Mouse (Mus musculus) embryonic facial prominence, embryonic 13.5 days (tissue): Measurements from ENCODE around the gene Msrb3. TPM values are rescaled to one million over a fixed set of nuclear protein-coding genes. Genes with fewer than 3 reads are reported as not detected.

Source experiments
- ATAC-seq: fragments of 200-750 bp; cut with Nextera tagmentation; 2 replicates; pipeline ENCODE4 v1.8.0; 2017; ENCODE audit warnings: low read depth; ENCODE audit not compliant: insufficient number of reproducible peaks, insufficient read depth, low FRiP score, low TSS enrichment
- H3K27ac ChIP-seq: fragments of 300-500 bp; sonication (generic); 2 replicates; pipeline ENCODE4 v1.5.1; 2015; ENCODE audit warnings: moderate library complexity, mild to moderate bottlenecking, inconsistent platforms
- H3K27me3 ChIP-seq: fragments of 300-500 bp; sonication (generic); 2 replicates; pipeline ENCODE4 v1.6.1; 2015; ENCODE audit warnings: mild to moderate bottlenecking, inconsistent platforms
- H3K36me3 ChIP-seq: fragments of 300-500 bp; sonication (generic); 2 replicates; pipeline ENCODE4 v1.6.1; 2015; ENCODE audit warnings: mild to moderate bottlenecking, inconsistent platforms
- H3K4me1 ChIP-seq: fragments of 300-500 bp; sonication (generic); 2 replicates; pipeline ENCODE4 v1.6.1; 2015; ENCODE audit warnings: inconsistent platforms
- H3K4me2 ChIP-seq: fragments of 300-500 bp; sonication (generic); 2 replicates; pipeline ENCODE4 v1.6.1; 2015; ENCODE audit warnings: moderate library complexity, mild to moderate bottlenecking, inconsistent platforms
- H3K4me3 ChIP-seq: fragments of 300-500 bp; sonication (generic); 2 replicates; pipeline ENCODE4 v1.5.1; 2015; ENCODE audit warnings: mild to moderate bottlenecking, inconsistent platforms
- H3K9ac ChIP-seq: fragments of 300-500 bp; sonication (generic); 2 replicates; pipeline ENCODE4 v1.6.1; 2015; ENCODE audit warnings: mild to moderate bottlenecking, inconsistent platforms
- H3K9me3 ChIP-seq: fragments of 300-500 bp; sonication (generic); 2 replicates; pipeline ENCODE4 v1.6.1; 2016; ENCODE audit warnings: inconsistent platforms
- WGBS: fragments of 180-500 bp; shearing (Covaris S2); methylation state at CpG from one replicate; pipeline ENCODE4 v1.1.7; 2015; ENCODE audit warnings: mixed read lengths; 5-methylcytosine and 5-hydroxymethylcytosine counted together
- polyA plus RNA-seq: library from polyadenylated mRNA; unstranded; fragments of >200 nt; fragmentation: Nextera tagmentation; extraction: Ambion mirVana; gene quantifications from 2 replicates; pipeline ENCODE4 v1.2.1, GENCODE M21; 2015

Gene Msrb3
- polyA plus RNA-seq, 1 experiment from 2014 or later: 8.5 TPM

DNA sequence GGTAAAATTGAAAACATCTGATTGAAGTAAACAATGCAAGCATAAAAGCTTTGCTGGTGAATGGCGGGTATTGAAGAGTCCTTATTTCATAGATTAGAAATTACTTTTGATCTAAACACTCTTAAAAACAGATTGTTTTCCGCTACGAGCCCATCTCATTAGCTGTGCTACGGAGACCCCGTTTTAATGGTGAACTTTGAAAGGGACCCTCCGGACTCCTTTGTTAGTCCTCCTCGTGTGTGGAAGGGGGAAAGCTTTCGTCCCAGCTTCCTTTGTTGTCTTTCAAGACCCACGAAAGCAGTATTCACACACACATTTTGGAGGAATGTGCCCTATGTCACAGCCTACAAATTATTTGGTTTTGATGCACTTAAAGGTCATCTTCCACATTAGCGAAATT, 44.6 kb downstream of the Msrb3 start:
- WGBS: 22% methylated on average over 10 of the region's 10 CpGs
- Histone ChIP-seq H3K9me3 (no peaks in the 10 kb centered on the region), H3K4me3 (no peak overlapping the region), H3K27me3 (no peaks in the 10 kb centered on the region), H3K4me2 (peak overlapping the region; percentile 23), H3K27ac (0 out of 2 replicates have a peak overlapping the region, but pooled peaks have one; percentile 12), H3K36me3 (no peaks in the 10 kb centered on the region), H3K4me1 (peaks cover 80% of the 10 kb centered on the region), H3K9ac (no peak overlapping the region)
- no peak for ATAC-seq

DNA sequence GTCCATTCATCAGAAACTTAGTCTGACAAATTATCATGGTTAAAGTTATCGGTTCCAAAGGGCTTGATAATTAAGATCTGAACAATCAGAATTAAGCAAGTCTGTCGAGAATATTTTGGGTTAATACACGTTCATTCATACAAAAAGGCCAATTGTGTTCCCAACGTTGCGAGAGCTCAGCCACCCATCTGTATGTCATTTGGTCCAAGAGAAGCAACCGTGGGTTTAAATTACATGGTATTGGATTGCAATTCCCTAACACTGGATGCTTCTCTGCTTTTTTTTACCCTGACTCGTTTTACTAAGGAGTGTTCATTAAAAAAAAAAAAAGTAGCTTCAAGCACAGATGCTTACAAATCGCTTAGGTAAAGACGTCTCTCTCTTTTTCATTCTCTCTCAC, 45.1 kb downstream of the Msrb3 start:
- 15% methylated on average over 9 of the region's 9 CpGs for WGBS
- H3K4me1 ChIP-seq: peaks cover 77% of the 10 kb centered on the region

DNA sequence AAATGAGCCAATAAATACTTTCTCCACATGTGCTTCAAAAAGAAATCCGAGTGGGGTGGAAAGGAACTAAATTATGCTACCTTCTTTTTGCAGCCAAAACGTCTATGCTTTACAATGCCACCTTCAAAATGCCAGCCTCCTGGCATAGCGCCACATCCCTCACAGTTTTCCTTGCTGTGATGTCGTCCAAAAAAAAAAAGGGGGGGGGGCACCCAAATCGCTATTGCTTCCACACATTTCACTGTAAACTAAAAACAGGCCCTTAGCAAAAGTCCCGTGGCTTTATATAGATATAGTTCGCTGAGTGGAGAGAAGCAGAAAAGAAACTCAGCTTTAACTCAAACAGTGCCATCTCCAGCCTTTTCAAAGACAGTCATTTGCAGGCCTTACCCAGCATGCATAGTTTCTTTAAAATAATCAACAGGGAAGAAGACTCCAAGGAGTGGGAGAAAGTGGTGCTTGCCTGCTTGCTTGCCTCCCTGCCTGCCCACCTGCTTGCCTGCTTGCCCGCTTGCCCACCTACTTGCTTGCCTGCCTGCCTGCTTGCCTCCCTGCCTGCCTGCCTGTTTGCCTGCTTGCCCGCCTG, 47.6 kb downstream of the Msrb3 start:
- H3K27ac ChIP-seq: peak overlapping the region; percentile 86
- no peaks in the 10 kb centered on the region for H3K27me3 ChIP-seq
- WGBS: 32% methylated on average over 9 of the region's 9 CpGs
- H3K4me3 ChIP-seq: no peak overlapping the region
- peaks cover 6% of the 10 kb centered on the region for H3K36me3 ChIP-seq
- peak overlapping the region; percentile 47 for H3K4me2 ChIP-seq
- H3K4me1 ChIP-seq: peaks cover 75% of the 10 kb centered on the region
- H3K9me3 ChIP-seq: no peaks in the 10 kb centered on the region
- no peak for ATAC-seq
- 0 out of 2 replicates have a peak overlapping the region, but pooled peaks have one; percentile 36 for H3K9ac ChIP-seq

More for the DNA sequence above, 45.1 kb downstream of the Msrb3 start:
- no peak for ATAC-seq
- H3K4me2 ChIP-seq: 0 out of 2 replicates have a peak overlapping the region, but pooled peaks have one; percentile 23
- H3K27me3 ChIP-seq: no peaks in the 10 kb centered on the region
- no peaks in the 10 kb centered on the region for H3K36me3 ChIP-seq
- no peaks in the 10 kb centered on the region for H3K9me3 ChIP-seq
- no peak overlapping the region for H3K4me3 ChIP-seq
- no peak overlapping the region for H3K9ac ChIP-seq
- 0 out of 2 replicates have a peak overlapping the region, but pooled peaks have one; percentile 55 for H3K27ac ChIP-seq

DNA sequence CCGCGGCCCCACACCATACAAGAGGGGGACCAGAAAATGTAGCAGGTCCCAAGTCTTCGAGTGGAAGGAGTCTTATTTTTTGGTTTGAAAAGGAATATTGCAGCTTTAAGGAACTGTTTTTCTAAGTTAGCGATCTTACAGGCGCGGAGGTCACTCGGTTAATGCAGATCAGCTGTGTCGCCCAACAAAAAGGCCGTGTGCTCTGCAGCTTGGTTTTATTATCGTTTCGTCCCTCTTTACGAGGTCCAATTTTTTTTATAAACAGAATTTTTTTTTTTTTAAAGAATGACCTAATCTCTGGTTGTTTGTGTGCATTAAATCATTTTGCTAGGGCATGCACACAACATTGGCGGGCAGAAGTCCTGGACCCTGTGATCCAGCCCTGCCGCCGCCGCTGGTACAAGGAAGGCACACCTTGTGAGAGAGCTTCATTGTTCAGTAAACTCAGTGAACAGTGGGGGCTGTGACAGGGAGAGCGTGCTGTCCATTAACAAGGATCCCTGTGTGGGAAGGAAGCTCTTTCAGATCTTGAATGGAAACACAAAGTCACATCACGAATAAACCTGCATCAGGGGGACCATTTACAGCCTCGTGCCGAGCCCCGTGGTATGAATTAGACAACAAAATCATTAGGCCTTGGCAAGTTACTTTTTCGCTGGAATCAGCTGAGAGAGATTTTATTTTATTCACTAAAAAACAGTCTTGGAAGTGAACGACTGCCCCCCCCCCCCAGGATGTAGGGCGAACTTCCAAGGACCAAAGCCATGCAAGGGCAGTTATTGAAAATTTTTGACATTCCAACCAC, 48.3 kb downstream of the Msrb3 start:
- Histone ChIP-seq H3K27ac (peak overlapping the region; percentile 86), H3K4me2 (peak overlapping the region; percentile 47), H3K4me1 (peaks cover 73% of the 10 kb centered on the region), H3K9me3 (no peaks in the 10 kb centered on the region), H3K4me3 (no peak overlapping the region), H3K27me3 (no peaks in the 10 kb centered on the region), H3K9ac (no peak overlapping the region), H3K36me3 (peaks cover 11% of the 10 kb centered on the region)
- ATAC-seq: no peak
- 25% methylated on average over 24 of the region's 24 CpGs for WGBS

DNA sequence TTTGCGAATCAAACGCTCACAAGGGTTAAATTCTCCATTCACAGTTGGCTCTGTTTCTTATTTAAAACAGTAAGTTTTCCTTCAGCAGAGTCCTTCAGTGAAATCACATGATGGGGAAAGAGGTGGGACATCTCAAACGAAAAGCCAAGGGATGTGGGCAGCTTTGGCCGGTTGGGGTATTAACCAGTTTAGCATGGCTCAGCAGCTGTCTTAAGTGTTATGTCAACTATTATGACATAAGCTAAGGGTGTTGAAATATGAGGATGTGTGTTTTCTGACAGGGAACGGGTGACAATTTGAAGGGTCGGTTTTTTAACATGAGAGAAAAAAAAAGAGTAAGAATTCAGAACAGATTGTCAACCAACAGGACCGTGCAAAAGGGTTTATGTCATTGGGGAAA, 50.2 kb downstream of the Msrb3 start:
- Histone ChIP-seq H3K4me3 (no peak overlapping the region), H3K9me3 (no peaks in the 10 kb centered on the region), H3K27me3 (no peaks in the 10 kb centered on the region), H3K9ac (no peak overlapping the region), H3K36me3 (peaks cover 12% of the 10 kb centered on the region), H3K4me1 (peaks cover 55% of the 10 kb centered on the region), H3K4me2 (peak overlapping the region; percentile 7; the same call in 1 of the 2 replicates), H3K27ac (peak overlapping the region; percentile 30; the same call in 1 of the 2 replicates)
- WGBS: 20% methylated on average over 7 of the region's 7 CpGs
- no peak for ATAC-seq

DNA sequence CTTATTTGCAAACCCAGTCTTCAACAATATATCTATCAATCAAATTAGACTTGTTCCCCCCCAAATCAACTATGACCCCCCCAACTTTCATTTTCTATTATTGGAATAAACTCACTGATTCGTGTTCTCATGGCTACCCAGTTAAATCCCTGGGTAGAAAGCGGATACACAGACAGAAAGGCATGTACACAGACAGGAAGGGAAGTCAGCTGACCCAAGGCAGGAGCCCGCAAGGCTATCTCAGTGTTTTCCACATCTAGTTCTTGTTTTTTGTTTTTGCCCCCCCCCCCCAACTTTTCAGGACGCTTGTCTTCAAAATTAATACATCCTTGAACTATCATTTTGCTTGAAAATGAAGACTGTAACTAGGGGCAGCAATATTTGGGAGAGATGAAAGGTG, 51.1 kb downstream of the Msrb3 start:
- Histone ChIP-seq H3K4me2 (no peak overlapping the region), H3K27ac (no peak overlapping the region), H3K27me3 (no peaks in the 10 kb centered on the region), H3K4me1 (peaks cover 46% of the 10 kb centered on the region), H3K36me3 (peaks cover 18% of the 10 kb centered on the region), H3K4me3 (no peak overlapping the region), H3K9me3 (no peaks in the 10 kb centered on the region), H3K9ac (no peak overlapping the region)
- WGBS: 65% methylated on average over 4 of the region's 4 CpGs
- ATAC-seq: no peak

DNA sequence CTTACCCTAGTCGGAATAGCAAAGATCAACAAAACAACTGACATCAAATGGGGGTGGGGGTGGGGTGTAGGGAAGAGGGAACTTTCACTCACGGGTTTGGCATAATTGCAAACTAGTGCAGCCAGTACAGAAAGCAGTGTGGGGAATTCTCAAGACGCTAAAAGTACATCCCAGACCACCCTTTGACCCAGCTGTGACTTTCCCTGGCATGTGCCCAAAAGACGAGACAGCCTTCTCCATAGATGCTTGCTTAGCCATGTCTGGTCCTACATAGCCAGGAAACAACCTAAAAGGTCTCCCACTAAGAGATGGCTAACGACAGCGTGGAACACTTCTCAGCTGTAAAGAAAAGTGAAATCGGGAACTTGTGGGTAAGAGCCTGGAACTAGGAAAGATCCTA, 58.9 kb downstream of the Msrb3 start:
- no peak for ATAC-seq
- no peaks in the 10 kb centered on the region for H3K27me3 ChIP-seq
- peaks cover 15% of the 10 kb centered on the region for H3K36me3 ChIP-seq
- 72% methylated on average over 7 of the region's 7 CpGs for WGBS
- no peaks in the 10 kb centered on the region for H3K4me1 ChIP-seq
- no peak overlapping the region for H3K4me3 ChIP-seq
- no peak overlapping the region for H3K9ac ChIP-seq
- H3K9me3 ChIP-seq: no peaks in the 10 kb centered on the region
- no peak overlapping the region for H3K4me2 ChIP-seq
- H3K27ac ChIP-seq: no peak overlapping the region

DNA sequence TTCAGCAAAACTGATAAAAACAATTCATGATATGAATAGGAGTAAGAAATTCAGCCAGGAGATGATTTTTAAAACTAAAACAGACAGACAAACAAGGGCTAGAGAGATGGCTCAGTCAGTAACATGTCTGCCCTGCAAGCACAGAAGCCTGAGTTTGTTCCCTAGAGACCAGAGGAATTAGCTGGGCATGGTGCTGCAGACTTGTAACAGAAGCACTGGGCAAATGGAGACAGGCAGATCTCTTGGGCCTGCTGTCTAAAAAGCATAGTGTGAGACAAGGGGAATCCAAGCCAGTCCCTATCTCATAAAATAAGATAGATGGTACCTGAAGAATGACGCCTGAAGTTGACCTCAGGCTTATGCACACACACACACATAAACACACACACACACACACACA, 64.4 kb downstream of the Msrb3 start:
- no peaks in the 10 kb centered on the region for H3K36me3 ChIP-seq
- H3K4me2 ChIP-seq: no peak overlapping the region
- ATAC-seq: no peak
- 100% methylated on average over 1 of the region's 1 CpGs for WGBS
- H3K4me1 ChIP-seq: no peaks in the 10 kb centered on the region
- no peak overlapping the region for H3K27ac ChIP-seq
- H3K4me3 ChIP-seq: no peak overlapping the region
- H3K9me3 ChIP-seq: no peaks in the 10 kb centered on the region
- no peak overlapping the region for H3K9ac ChIP-seq
- H3K27me3 ChIP-seq: no peaks in the 10 kb centered on the region

DNA sequence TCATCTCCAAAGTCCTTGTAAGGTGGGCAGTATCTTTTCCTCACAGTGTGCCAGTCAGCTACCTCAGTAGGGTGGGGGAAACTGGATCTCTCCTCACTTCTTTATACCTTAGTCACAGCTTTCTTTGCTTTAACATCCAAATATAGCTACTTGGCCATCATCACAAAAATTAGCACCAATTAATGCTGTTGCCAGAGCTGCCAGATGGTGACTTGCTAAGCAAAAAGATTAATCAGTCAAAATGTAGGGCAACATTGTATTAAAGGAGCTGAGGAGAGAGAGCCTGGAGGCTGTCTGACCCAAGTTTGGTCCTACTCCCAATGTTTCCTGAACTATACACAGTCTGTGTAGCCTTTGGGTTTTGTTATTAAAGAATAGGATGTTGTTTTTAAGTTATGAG, 65.1 kb downstream of the Msrb3 start:
- Histone ChIP-seq H3K4me2 (no peak overlapping the region), H3K27ac (no peak overlapping the region), H3K4me1 (no peaks in the 10 kb centered on the region), H3K36me3 (no peaks in the 10 kb centered on the region), H3K9me3 (no peaks in the 10 kb centered on the region), H3K9ac (no peak overlapping the region), H3K4me3 (no peak overlapping the region), H3K27me3 (no peaks in the 10 kb centered on the region)
- no peak for ATAC-seq

DNA sequence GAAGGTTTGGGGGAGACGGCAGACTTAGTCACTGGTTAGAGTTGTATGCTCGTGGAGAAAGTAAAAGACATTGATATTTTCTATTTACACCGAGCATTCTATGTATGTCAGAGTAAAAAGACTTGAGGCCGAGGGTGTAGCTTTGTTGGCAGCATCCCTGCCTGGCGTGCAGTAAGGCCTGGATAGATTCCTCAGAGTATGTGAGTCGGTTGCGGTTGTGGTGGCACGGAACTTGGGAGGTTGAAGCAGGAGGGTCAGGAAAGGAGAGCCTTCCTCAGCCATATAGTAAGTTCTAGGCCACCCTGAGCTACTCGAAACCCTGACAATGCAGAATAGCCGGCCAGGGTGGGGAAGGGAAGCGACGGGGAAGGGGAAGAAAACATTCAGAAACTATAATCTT, 71.1 kb downstream of the Msrb3 start:
- Histone ChIP-seq H3K27me3 (no peaks in the 10 kb centered on the region), H3K4me1 (peaks cover 10% of the 10 kb centered on the region), H3K4me2 (no peak overlapping the region), H3K27ac (no peak overlapping the region), H3K4me3 (no peak overlapping the region), H3K36me3 (no peaks in the 10 kb centered on the region), H3K9me3 (no peaks in the 10 kb centered on the region), H3K9ac (no peak overlapping the region)
- 86% methylated on average over 12 of the region's 12 CpGs for WGBS
- no peak for ATAC-seq

DNA sequence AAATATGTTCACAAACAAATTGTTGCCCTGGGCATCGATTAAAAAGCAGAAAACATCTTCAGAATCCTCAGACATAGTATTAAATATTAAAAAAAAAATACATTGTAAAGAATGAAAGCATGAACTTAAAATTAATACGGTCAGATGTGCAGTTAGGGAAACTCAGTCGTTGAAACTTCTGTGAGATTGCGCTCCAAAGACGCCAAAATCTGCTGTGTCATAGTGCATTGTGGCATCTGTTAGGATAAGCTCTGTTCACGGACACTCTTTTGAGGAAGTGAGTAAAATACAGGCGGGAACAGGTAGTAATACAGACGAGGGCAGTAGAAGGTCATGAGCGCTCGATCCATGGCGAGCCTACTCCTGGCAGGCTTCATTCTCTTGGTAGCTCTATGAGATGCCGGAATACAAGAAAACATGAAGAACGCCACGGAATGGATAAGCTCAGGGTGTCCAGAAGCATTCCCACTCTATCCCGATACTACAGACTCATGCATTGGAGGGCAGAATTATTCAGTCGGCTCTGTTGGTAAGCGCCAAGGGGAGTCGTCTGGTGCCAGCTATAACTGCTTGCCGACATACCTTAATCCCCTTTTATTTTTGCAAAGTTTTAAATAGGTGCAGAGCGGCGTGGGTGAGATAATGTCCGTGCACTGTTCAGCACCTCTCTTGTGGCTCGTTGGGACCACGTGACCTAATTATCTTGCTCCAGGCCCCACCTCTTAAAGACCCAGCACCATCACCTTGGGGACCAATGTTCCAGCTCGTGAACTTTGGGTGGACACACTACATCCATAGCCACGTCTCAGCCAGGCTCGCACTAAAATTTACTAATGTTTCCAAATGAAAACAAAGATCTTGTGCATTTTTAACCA, 71.9 kb downstream of the Msrb3 start:
- 82% methylated on average over 27 of the region's 27 CpGs for WGBS
- Histone ChIP-seq H3K4me1 (peaks cover 13% of the 10 kb centered on the region), H3K9ac (no peak overlapping the region), H3K36me3 (no peaks in the 10 kb centered on the region), H3K27ac (no peak overlapping the region), H3K9me3 (no peaks in the 10 kb centered on the region), H3K4me2 (no peak overlapping the region), H3K27me3 (no peaks in the 10 kb centered on the region), H3K4me3 (no peak overlapping the region)
- no peak for ATAC-seq
